26 mouse cellular contexts compared by ENCODE assay signal in the genomic region with DNA sequence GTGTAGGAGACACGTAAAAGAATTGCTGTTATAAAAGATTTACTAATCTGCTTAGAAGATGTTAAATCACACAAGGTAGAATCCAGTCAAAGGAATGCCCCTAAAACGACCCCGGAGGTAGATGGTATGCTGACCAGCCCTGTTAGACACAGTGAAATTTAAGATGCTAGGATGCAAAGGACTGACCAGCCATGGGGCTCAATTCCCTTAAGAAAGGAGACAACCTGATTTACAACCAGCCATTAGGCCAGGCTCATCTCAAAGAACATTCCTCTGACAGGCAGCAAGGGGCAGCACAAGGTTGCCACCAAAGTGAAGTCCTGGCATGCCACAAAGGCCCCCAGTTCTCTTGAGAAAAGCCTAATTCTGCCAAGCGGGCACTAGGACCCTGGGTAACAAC. TPM values are rescaled to one million over a fixed set of nuclear protein-coding genes. Genes with fewer than 3 reads are reported as not detected.
DNase-seq lines count a peak whose midpoint lies in the region; ATAC-seq and TF ChIP-seq lines count a peak whose summit lies in the region.
"Had no signal": no experiment of that assay in that cellular context is flagged by ENCODE, and none has a peak within 500 bp of the region (broad histone marks: within the 10 kb centered on the region; RNA-seq: fewer than 3 reads in every experiment).

No protein-coding gene starts in this region.

- no peaks in the 10 kb centered on the region for H3K9me3 ChIP-seq in intestine, embryonic 14.5 days (ENCODE audit: control insufficient read depth, low read length)
- no peaks in the 10 kb centered on the region for H3K9me3 ChIP-seq in intestine, embryonic 16.5 days (ENCODE audit: control insufficient read depth, low read length)
- no peaks in the 10 kb centered on the region for H3K9me3 ChIP-seq in kidney, embryonic 16.5 days (ENCODE audit: low read length)
- H3K9me3 ChIP-seq: embryonic facial prominence, embryonic 12.5 days; embryonic facial prominence, embryonic 15.5 days; heart, embryonic 10.5 days had no signal

- H3K4me1 ChIP-seq in intestine, embryonic 14.5 days (replicated peaks; ENCODE audit: control insufficient read depth, insufficient read depth, low read length), result no peaks in the 10 kb centered on the region
- H3K4me1 ChIP-seq in intestine, embryonic 16.5 days (ENCODE audit: control insufficient read depth, insufficient read depth, low read length), result no peaks in the 10 kb centered on the region
- 0 out of 2 replicates have a peak, but pooled peaks cover 3% of the 10 kb centered on the region for H3K4me1 ChIP-seq in kidney, embryonic 16.5 days (ENCODE audit: insufficient read depth, low read length)
- H3K4me1 ChIP-seq: embryonic facial prominence, embryonic 12.5 days; embryonic facial prominence, embryonic 15.5 days; heart, embryonic 10.5 days; heart, embryonic 13.5 days had no signal

- 0 out of 2 replicates have a peak, but pooled peaks have one; percentile 12 for ATAC-seq in intestine, embryonic 14.5 days (replicated peaks; ENCODE audit: low FRiP score, low TSS enrichment, low read depth)
- ATAC-seq in intestine, embryonic 16.5 days, result no peak
- peak; percentile 83 for ATAC-seq in kidney, embryonic 16.5 days (ENCODE audit: low FRiP score, low TSS enrichment)
- ATAC-seq: activated CD4-positive, CD25-positive, alpha-beta regulatory T cell, adult 4 months; forebrain, embryonic 14.5 days; forebrain, postnatal 0 days; hindbrain, postnatal 0 days had no signal

- H3K36me3 ChIP-seq in intestine, embryonic 14.5 days (ENCODE audit: control insufficient read depth, insufficient read depth, low read length), result peaks cover 6% of the 10 kb centered on the region; the same call in 1 of the 2 replicates
- H3K36me3 ChIP-seq in intestine, embryonic 16.5 days (ENCODE audit: control insufficient read depth, insufficient read depth, low read length), result no peaks in the 10 kb centered on the region
- no peaks in the 10 kb centered on the region for H3K36me3 ChIP-seq in kidney, embryonic 16.5 days (ENCODE audit: insufficient read depth, low read length)

- TF ChIP-seq CTCF in gastrocnemius, adult 2 months (IDR thresholded peaks at IDR 0.05), result no peak

- DNase-seq in intestine, embryonic 14.5 days (ENCODE audit: low spot score), result no peak
- no peak for DNase-seq in kidney, adult 18-20 months
- peak; percentile 20 for DNase-seq in embryo, embryonic 11 days
- DNase-seq in thymus, postnatal 0 days (ENCODE audit: low spot score), result no peak
- no peak for DNase-seq in gastrocnemius, adult 2 months
- DNase-seq: adrenal gland, adult 8-10 months; adrenal gland, postnatal 25 days; cerebellum, adult 11-12 months; cerebellum, adult 8-10 months; cerebellum, postnatal 10 days; forebrain, postnatal 0 days; gastrocnemius, postnatal 10 days; gastrocnemius, postnatal 36 days; heart, adult 2 months; heart, postnatal 14 days; heart, postnatal 4 days had no signal

- no peak overlapping the region for H3K4me2 ChIP-seq in intestine, embryonic 14.5 days (ENCODE audit: low read length)
- no peak overlapping the region for H3K4me2 ChIP-seq in intestine, embryonic 16.5 days (ENCODE audit: low read depth, low read length)
- H3K4me2 ChIP-seq in kidney, embryonic 16.5 days (replicated peaks; ENCODE audit: low read depth, low read length), result no peak overlapping the region
- H3K4me2 ChIP-seq: embryonic facial prominence, embryonic 12.5 days; embryonic facial prominence, embryonic 15.5 days; heart, embryonic 13.5 days; hindbrain, embryonic 14.5 days had no signal

- no peaks in the 10 kb centered on the region for H3K27me3 ChIP-seq in intestine, embryonic 14.5 days (replicated peaks; ENCODE audit: control insufficient read depth, insufficient read depth, low read length)
- H3K27me3 ChIP-seq in intestine, embryonic 16.5 days (replicated peaks; ENCODE audit: control insufficient read depth, insufficient read depth, low read length), result no peaks in the 10 kb centered on the region
- H3K27me3 ChIP-seq in kidney, embryonic 16.5 days (ENCODE audit: insufficient read depth, low read length), result no peaks in the 10 kb centered on the region
- H3K27me3 ChIP-seq: embryonic facial prominence, embryonic 12.5 days; embryonic facial prominence, embryonic 15.5 days; heart, embryonic 13.5 days had no signal

- intact Hi-C loops in gastrocnemius, adult 2 months (cut with DNase I), result no loop called here

- WGBS in intestine, embryonic 14.5 days, result 37% methylated on average over 4 of the region's 4 CpGs
- WGBS in intestine, embryonic 16.5 days, result 49% methylated on average over 4 of the region's 4 CpGs
- 18% methylated on average over 4 of the region's 4 CpGs for WGBS in kidney, embryonic 16.5 days

- no peak overlapping the region for H3K9ac ChIP-seq in intestine, embryonic 14.5 days (ENCODE audit: low read length)
- H3K9ac ChIP-seq in intestine, embryonic 16.5 days (ENCODE audit: low read depth, low read length), result no peak overlapping the region
- no peak overlapping the region for H3K9ac ChIP-seq in kidney, embryonic 16.5 days (replicated peaks; ENCODE audit: low read length)
- H3K9ac ChIP-seq: embryonic facial prominence, embryonic 12.5 days; embryonic facial prominence, embryonic 15.5 days; forebrain, postnatal 0 days; heart, embryonic 13.5 days; hindbrain, embryonic 14.5 days had no signal

- no peak overlapping the region for H3K27ac ChIP-seq in intestine, embryonic 14.5 days (ENCODE audit: low read depth)
- no peak overlapping the region for H3K27ac ChIP-seq in intestine, embryonic 16.5 days (ENCODE audit: low read length)
- no peak overlapping the region for H3K27ac ChIP-seq in kidney, embryonic 16.5 days (ENCODE audit: low read length)
- no peak overlapping the region for H3K27ac ChIP-seq in gastrocnemius, adult 2 months
- H3K27ac ChIP-seq: embryonic facial prominence, embryonic 12.5 days; embryonic facial prominence, embryonic 15.5 days; heart, adult 2 months; heart, embryonic 10.5 days; heart, embryonic 13.5 days; hindbrain, embryonic 14.5 days; hindbrain, postnatal 0 days had no signal

- no peak overlapping the region for H3K4me3 ChIP-seq in intestine, embryonic 14.5 days (ENCODE audit: low read depth, low read length)
- H3K4me3 ChIP-seq in intestine, embryonic 16.5 days (ENCODE audit: low read length), result no peak overlapping the region
- no peak overlapping the region for H3K4me3 ChIP-seq in kidney, embryonic 16.5 days (ENCODE audit: low read length)
- H3K4me3 ChIP-seq in gastrocnemius, adult 2 months, result no peak overlapping the region
- H3K4me3 ChIP-seq: embryonic facial prominence, embryonic 12.5 days; embryonic facial prominence, embryonic 15.5 days; heart, adult 2 months; heart, embryonic 10.5 days; heart, embryonic 13.5 days had no signal

RNA-seq across cellular contexts. Expression of a gene that starts 21.3 kb away (rescaled TPM):
- 53.0 and 64.2 TPM in 2 replicates for polyA plus RNA-seq in intestine, embryonic 14.5 days (2014; fragmentation: Nextera tagmentation; extraction: Ambion mirVana)
- polyA plus RNA-seq in intestine, embryonic 16.5 days (2015; fragmentation: Nextera tagmentation; extraction: Ambion mirVana), result 43.4 and 44.4 TPM in 2 replicates
- 54.5 and 60.7 TPM in 2 replicates for polyA plus RNA-seq in kidney, embryonic 16.5 days (2015; fragmentation: Nextera tagmentation; extraction: Ambion mirVana)
- polyA plus RNA-seq in thymus, postnatal 0 days (2015; fragmentation: Nextera tagmentation; extraction: Ambion mirVana), result 43.3 and 45.5 TPM in 2 replicates
- total RNA-seq in gastrocnemius, adult 2 months (2021), result 1 to 10 TPM; 4.3 to 7.2 TPM
